Mouse (Mus musculus) forebrain, embryonic 12.5 days (tissue): ENCODE data around the gene Gigyf1. TPM values are rescaled to one million over a fixed set of nuclear protein-coding genes. Genes with fewer than 3 reads are reported as not detected.
A peak's percentile ranks its signal among the peaks of the same experiment; 100 is the strongest.

Experiments used
- ATAC-seq: fragments of 200-750 bp; cut with Nextera tagmentation; 2 replicates; pipeline ENCODE4 v1.8.0; 2017; ENCODE audit warnings: moderate TSS enrichment; ENCODE audit not compliant: low FRiP score
- H3K27ac ChIP-seq: fragments of 300-500 bp; sonication (generic); 2 replicates; pipeline ENCODE4 v1.5.1; 2016; ENCODE audit warnings: mild to moderate bottlenecking
- H3K27me3 ChIP-seq: fragments of 300-500 bp; sonication (generic); 2 replicates; pipeline ENCODE4 v1.6.1; 2016; ENCODE audit warnings: mild to moderate bottlenecking
- H3K36me3 ChIP-seq: fragments of 300-500 bp; sonication (generic); replicated peaks from 2 replicates; pipeline ENCODE4 v1.6.1; 2016; ENCODE audit warnings: mild to moderate bottlenecking
- H3K4me1 ChIP-seq: fragments of 300-500 bp; sonication (generic); 2 replicates; pipeline ENCODE4 v1.6.1; 2016
- H3K4me2 ChIP-seq: fragments of 300-500 bp; sonication (generic); 2 replicates; pipeline ENCODE4 v1.6.1; 2016; ENCODE audit warnings: mild to moderate bottlenecking, moderate library complexity
- H3K4me3 ChIP-seq: fragments of 300-500 bp; sonication (generic); replicated peaks from 2 replicates; pipeline ENCODE4 v1.5.1; 2016; ENCODE audit warnings: mild to moderate bottlenecking
- H3K9ac ChIP-seq: fragments of 300-500 bp; sonication (generic); 2 replicates; pipeline ENCODE4 v1.6.1; 2016; ENCODE audit warnings: mild to moderate bottlenecking
- H3K9me3 ChIP-seq: fragments of 300-500 bp; sonication (generic); 2 replicates; pipeline ENCODE4 v1.6.1; 2016
- WGBS: fragments of 180-500 bp; shearing (Covaris S2); methylation state at CpG from one replicate; pipeline ENCODE4 v1.1.7; 2016; 5-methylcytosine and 5-hydroxymethylcytosine counted together
- polyA plus RNA-seq: library from polyadenylated mRNA; unstranded; fragments of >200 nt; fragmentation: Nextera tagmentation; extraction: Ambion mirVana; gene quantifications from 2 replicates; pipeline ENCODE4 v1.2.1, GENCODE M21; 2016

The Gigyf1 gene
- polyA plus RNA-seq, 1 experiment from 2014 or later = 18.7 TPM

DNA sequence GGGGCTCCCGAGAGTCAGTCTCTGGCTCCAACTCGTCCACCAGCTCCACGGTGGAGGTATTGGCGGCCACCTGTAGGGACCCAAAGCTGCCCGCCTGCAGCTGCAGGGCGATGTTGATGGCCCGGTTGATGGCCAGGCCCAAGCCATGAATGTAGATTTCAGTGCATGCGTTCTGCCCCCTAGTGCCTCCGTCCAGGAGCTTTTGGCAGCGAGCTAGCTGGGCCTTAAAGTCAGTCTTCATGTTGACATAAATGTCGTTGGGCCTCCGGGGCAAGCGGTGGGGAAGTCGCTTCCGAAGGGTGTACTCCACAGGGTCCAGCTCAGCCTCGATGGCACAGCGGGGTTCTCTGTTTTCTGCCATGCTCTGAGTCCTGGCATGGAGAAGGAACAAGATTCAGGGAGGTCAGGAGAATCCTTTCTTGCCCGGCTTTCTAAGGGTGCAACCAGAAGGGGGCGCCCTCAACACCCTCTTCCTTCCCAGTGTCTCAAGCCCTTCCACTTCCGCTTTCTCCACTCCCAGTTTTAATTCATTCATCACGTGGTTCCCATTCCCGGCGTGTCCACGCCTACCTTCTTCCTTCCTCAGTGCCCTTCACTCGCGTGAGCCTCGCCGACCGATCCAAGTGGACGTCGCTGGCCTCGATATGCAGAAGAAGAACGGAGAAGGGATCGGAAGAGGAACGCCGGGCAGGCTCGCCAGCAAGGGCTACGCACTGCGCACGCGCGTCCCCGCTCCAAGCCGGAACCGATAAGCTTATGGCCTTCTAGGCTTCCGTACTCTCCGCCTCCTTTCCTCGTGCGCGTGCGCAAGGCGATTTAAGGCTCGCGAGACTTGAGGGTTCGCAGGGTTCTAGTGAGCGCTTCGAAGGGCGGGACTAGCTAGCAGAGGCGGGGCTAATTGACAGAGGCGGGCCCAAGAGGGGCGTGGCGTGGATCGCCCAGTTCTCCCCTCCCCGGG, 16.4 kb upstream of the Gigyf1 start, which contains the start of gene Pop7:
Gene Pop7 (minus strand): TSS at position 810 of the 958 bp plus-strand sequence.
- H3K9me3 ChIP-seq = no peaks in the 10 kb centered on the region
- peak within 1 kb of the TSS; percentile 87 for H3K4me2 ChIP-seq
- H3K4me3 ChIP-seq = peak within 1 kb of the TSS; percentile 59
- WGBS = 3% methylated on average over 64 of the region's 64 CpGs
- H3K9ac ChIP-seq = peak within 1 kb of the TSS; percentile 79
- H3K27me3 ChIP-seq = no peaks in the 10 kb centered on the region
- no peaks in the 10 kb centered on the region for H3K36me3 ChIP-seq
- peak; percentile 96 for ATAC-seq
- H3K27ac ChIP-seq = peak within 1 kb of the TSS; percentile 96
- peaks cover 20% of the 10 kb centered on the region for H3K4me1 ChIP-seq

- Histone ChIP-seq H3K27me3 (no peaks in the 10 kb centered on the region), H3K9ac (peak overlapping the region; percentile 63), H3K36me3 (no peaks in the 10 kb centered on the region), H3K4me3 (peak overlapping the region; percentile 59), H3K27ac (peak overlapping the region; percentile 89), H3K9me3 (no peaks in the 10 kb centered on the region), H3K4me1 (peaks cover 20% of the 10 kb centered on the region), H3K4me2 (peak overlapping the region; percentile 87)
- peak; percentile 81 for ATAC-seq
- WGBS = 0% methylated on average over 30 of the region's 30 CpGs
Measured at GRCm38 (mm10) chr5:137502667-137503110, 15.7 kb upstream of the Gigyf1 start.

GRCm38 (mm10) chr5:137504041-137504440, 14.3 kb upstream of the Gigyf1 start:
- Histone ChIP-seq H3K4me1 (peaks cover 20% of the 10 kb centered on the region), H3K9me3 (no peaks in the 10 kb centered on the region), H3K4me2 (no peak overlapping the region), H3K27me3 (no peaks in the 10 kb centered on the region), H3K27ac (no peak overlapping the region), H3K9ac (0 out of 2 replicates have a peak overlapping the region, but pooled peaks have one; percentile 18), H3K4me3 (no peak overlapping the region), H3K36me3 (no peaks in the 10 kb centered on the region)
- WGBS = 89% methylated on average over 6 of the region's 6 CpGs
- ATAC-seq = no peak

GRCm38 (mm10) chr5:137510014-137510501, 8.3 kb upstream of the Gigyf1 start:
- H3K9me3 ChIP-seq = no peaks in the 10 kb centered on the region
- H3K27ac ChIP-seq = peak overlapping the region; percentile 89
- ATAC-seq = peak; percentile 87
- WGBS = 3% methylated on average over 37 of the region's 52 CpGs
- H3K4me1 ChIP-seq = peaks cover 40% of the 10 kb centered on the region
- peak overlapping the region; percentile 100 for H3K9ac ChIP-seq
- peak overlapping the region; percentile 100 for H3K4me3 ChIP-seq
- no peaks in the 10 kb centered on the region for H3K27me3 ChIP-seq
- peak overlapping the region; percentile 92 for H3K4me2 ChIP-seq
- H3K36me3 ChIP-seq = peaks cover 6% of the 10 kb centered on the region; the same call in 1 of the 2 replicates

- Histone ChIP-seq H3K9ac (peak overlapping the region; percentile 100), H3K9me3 (no peaks in the 10 kb centered on the region), H3K4me2 (peak overlapping the region; percentile 92), H3K36me3 (peaks cover 6% of the 10 kb centered on the region; the same call in 1 of the 2 replicates), H3K27me3 (no peaks in the 10 kb centered on the region), H3K27ac (peak overlapping the region; percentile 89), H3K4me3 (peak overlapping the region; percentile 100), H3K4me1 (peaks cover 41% of the 10 kb centered on the region)
- WGBS = 1% methylated on average over 33 of the region's 83 CpGs
- peak; percentile 52 for ATAC-seq
Measured at GRCm38 (mm10) chr5:137510573-137511390, 7.6 kb upstream of the Gigyf1 start.

GRCm38 (mm10) chr5:137511706-137512105, 6.6 kb upstream of the Gigyf1 start:
- no peaks in the 10 kb centered on the region for H3K9me3 ChIP-seq
- 71% methylated on average over 3 of the region's 3 CpGs for WGBS
- peak overlapping the region; percentile 89; the same call in 1 of the 2 replicates for H3K27ac ChIP-seq
- H3K9ac ChIP-seq = peak overlapping the region; percentile 100
- no peak for ATAC-seq
- H3K36me3 ChIP-seq = peaks cover 6% of the 10 kb centered on the region; the same call in 1 of the 2 replicates
- peaks cover 47% of the 10 kb centered on the region for H3K4me1 ChIP-seq
- H3K4me2 ChIP-seq = peak overlapping the region; percentile 92
- no peaks in the 10 kb centered on the region for H3K27me3 ChIP-seq
- peak overlapping the region; percentile 100 for H3K4me3 ChIP-seq

GRCm38 (mm10) chr5:137512847-137513794, 5.2 kb upstream of the Gigyf1 start:
- Histone ChIP-seq H3K4me3 (no peak overlapping the region; the same call in none of the 2 replicates), H3K4me2 (peak overlapping the region; percentile 5), H3K27me3 (no peaks in the 10 kb centered on the region), H3K9me3 (no peaks in the 10 kb centered on the region), H3K4me1 (peaks cover 47% of the 10 kb centered on the region), H3K27ac (0 out of 2 replicates have a peak overlapping the region, but pooled peaks have one; percentile 13), H3K36me3 (peaks cover 10% of the 10 kb centered on the region; the same call in 1 of the 2 replicates), H3K9ac (peak overlapping the region; percentile 100; the same call in 1 of the 2 replicates)
- WGBS = 81% methylated on average over 11 of the region's 11 CpGs
- ATAC-seq = peak; percentile 36

DNA sequence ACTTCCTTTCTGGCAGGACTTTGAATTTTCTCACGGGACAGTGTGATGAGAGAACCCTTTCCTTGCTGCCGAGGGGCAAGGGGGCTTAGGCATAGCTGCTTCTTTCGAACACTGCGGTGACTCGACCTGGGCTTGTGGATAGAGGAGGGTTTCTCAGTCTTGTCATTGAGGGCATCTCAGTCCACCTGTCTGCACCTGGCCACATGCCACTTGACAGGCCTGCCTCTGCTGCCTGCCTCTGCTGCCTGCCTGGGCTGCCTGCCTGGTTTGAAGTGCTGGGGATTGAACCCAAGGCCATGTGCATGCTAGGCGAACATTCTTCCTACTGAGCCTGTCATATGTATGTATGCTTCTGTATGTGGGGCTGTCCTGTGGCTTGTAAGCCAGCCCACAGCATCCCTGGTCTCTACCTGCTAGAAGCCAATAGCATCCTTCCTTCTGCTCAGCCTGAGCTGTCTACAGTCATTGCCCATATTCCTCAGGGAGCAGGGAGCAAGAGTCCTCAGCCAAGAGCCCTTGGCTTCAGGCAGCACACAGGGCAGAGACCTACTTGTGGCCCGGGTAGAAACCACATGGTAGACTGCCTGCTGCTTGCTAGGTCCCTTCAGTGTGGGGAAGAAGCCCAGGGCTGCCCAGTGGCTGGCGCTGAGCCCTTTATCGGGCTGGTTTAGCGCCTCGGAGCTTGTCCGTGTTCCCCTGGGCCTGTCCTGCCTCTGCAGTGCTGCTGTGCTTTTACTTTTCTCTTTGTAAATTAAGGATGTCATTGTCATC, 4.2 kb upstream of the Gigyf1 start:
- no peaks in the 10 kb centered on the region for H3K27me3 ChIP-seq
- peaks cover 18% of the 10 kb centered on the region for H3K36me3 ChIP-seq
- H3K4me2 ChIP-seq = no peak overlapping the region
- H3K9ac ChIP-seq = no peak overlapping the region
- H3K4me3 ChIP-seq = no peak overlapping the region
- no peak overlapping the region; the same call in 1 of the 2 replicates for H3K27ac ChIP-seq
- peaks cover 47% of the 10 kb centered on the region for H3K4me1 ChIP-seq
- H3K9me3 ChIP-seq = no peaks in the 10 kb centered on the region
- 89% methylated on average over 12 of the region's 12 CpGs for WGBS
- ATAC-seq = no peak

DNA sequence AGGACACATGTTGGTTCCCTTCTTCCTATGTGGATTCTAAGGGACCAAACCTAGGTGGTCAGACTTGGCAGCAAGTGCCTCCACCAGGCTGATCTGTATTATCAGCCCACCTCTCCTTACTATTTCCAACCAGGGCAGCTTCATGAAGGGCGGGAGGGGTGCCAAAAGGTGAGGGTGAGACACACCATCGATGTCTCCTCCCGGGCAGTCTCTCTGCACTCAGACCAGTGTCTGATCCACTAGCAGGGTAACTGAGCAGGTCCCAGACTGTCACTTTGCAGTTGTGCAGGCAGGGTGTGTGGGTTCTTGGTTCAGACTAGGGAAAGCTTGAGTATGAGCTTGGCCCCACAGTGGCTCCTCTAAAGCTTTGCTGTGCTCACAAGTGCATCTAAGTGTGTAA, 3.5 kb upstream of the Gigyf1 start:
- Histone ChIP-seq H3K4me3 (no peak overlapping the region), H3K4me1 (peaks cover 47% of the 10 kb centered on the region), H3K9ac (no peak overlapping the region; the same call in 1 of the 2 replicates), H3K27me3 (no peaks in the 10 kb centered on the region), H3K4me2 (no peak overlapping the region), H3K36me3 (peaks cover 25% of the 10 kb centered on the region), H3K27ac (no peak overlapping the region), H3K9me3 (no peaks in the 10 kb centered on the region)
- 94% methylated on average over 3 of the region's 3 CpGs for WGBS
- ATAC-seq = no peak

DNA sequence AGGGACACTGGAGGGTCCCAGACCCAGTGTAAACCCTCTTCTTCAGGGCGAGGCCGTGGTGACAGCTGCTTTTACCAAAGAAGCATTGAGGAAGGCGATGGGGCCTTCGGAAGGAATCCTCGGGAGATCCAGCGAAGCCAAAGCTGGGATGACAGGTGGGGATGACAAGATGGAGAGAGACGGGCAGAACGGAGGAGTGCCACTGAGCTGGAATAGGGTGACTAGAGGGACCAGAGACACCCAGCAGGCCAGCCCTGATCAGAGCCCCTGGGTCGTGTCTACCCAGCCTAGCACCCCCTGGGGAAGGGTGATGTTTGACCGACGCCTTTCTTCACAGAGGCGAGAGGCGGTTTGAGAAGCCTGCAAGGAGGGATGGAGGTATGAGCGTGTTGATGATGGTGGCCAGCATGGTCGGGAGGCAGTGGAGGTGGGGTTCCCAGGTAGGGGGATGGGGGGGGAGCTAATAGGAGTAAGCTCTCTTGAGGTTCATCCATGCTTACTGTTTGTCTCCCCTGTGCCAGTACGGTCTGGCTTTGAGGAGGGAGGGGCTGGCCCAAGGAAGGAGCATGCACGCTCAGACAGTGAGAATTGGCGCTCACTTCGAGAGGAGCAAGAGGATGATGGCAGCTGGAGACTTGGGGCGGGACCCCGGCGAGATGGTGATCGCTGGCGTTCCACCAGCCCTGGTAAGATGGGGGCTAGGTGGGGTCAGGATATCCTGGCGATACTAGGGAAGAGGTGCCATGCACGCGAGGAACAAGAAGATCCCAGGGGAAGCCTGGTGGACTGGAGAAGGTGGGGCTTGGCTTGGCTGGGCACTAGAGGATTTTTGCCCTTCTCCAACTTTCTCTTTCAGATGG, 1.6 kb downstream of the Gigyf1 start:
- H3K9me3 ChIP-seq = no peaks in the 10 kb centered on the region
- no peak for ATAC-seq
- H3K36me3 ChIP-seq = peaks cover 70% of the 10 kb centered on the region

More for the DNA sequence above, 1.6 kb downstream of the Gigyf1 start:
- Histone ChIP-seq H3K27me3 (no peaks in the 10 kb centered on the region), H3K9ac (no peak overlapping the region; the same call in 1 of the 2 replicates), H3K4me2 (no peak overlapping the region), H3K27ac (no peak overlapping the region), H3K4me3 (no peak overlapping the region), H3K4me1 (peaks cover 8% of the 10 kb centered on the region)
- WGBS = 95% methylated on average over 27 of the region's 27 CpGs
